Mouse (Mus musculus): ENCODE results near the gene Tnf.

Tnf gene

DNA sequence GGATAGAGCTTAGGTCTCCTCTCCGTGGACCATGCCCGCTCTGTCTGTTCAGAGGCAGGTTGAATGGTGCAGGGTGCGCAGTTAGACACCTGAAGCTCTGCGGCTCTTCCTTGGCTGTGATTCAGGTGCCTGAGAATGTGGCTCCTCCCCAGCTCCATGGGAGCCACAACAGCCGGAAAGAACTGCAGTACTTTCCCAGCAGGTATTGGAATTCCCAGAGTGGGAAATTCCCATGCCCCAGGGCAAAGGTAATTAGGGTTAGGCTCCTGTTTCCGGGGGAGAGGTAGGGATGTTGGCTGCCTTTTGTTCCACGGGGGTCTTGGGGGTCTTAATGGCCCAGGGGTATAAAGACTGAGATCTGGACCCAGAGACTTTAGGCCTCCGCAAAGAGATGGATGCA, 2.9 kb downstream of the Tnf start:
- DNase-seq (ENCODE audit: low read depth, low spot score) = no peak

DNA sequence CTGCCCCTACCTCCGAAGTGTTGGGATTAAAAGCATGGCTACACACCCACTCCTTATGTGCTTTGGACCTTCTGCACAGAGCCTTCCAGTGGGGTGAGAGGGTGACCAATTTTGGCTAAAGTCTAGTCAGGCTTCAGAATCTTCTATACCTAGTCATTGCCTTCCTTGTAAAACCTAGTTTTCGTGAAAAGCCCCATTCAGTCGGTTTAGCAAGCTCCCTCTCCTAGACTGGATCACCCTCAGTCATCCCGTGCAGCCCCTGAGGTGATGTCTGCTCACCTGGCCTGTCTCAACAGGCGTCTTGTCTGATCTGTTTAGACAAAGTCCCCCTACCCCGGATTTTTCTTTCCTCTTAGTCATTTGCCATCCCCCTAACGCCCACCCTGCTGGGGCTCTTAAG, 3.8 kb downstream of the Tnf start:
- no peak for DNase-seq (ENCODE audit: low read depth, low spot score)

DNA sequence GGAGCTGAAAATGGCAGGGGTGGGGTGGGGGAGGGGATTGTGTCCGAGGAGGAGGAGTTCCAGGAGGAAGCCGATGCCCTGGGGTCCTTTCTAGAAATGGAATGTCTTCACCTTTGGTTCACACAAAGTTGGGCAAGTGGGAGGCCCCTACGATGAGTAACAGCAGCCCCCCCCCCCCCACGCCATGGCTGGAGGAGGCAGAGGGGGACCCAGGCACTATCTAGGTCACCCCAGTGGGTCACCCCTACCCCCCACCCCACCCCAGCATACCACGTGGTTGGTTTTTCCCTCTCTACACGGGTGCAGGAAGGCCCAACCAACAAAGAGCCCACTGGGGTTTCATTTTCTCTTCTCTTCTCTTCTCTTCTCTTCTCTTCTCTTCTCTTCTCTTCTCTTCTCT, 4.7 kb downstream of the Tnf start:
- no peak for DNase-seq (ENCODE audit: low read depth, low spot score)

DNA sequence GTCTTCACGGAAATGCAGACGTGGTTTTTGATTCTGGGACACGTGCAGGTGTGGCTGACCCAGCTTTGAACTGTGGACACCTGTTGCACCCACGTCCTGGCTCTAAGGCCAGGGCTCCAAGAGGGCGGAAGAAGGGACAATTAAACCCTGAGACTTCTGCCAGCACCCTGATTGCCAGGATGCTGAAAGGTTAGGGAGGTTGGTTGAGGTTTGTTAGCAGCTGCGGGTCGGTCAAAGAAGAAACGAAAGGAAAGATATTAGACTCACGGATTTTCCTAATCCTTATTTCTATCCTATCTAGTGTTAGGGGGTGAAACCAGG, 5.5 kb downstream of the Tnf start:
- no peak for DNase-seq (ENCODE audit: low read depth, low spot score)

DNA sequence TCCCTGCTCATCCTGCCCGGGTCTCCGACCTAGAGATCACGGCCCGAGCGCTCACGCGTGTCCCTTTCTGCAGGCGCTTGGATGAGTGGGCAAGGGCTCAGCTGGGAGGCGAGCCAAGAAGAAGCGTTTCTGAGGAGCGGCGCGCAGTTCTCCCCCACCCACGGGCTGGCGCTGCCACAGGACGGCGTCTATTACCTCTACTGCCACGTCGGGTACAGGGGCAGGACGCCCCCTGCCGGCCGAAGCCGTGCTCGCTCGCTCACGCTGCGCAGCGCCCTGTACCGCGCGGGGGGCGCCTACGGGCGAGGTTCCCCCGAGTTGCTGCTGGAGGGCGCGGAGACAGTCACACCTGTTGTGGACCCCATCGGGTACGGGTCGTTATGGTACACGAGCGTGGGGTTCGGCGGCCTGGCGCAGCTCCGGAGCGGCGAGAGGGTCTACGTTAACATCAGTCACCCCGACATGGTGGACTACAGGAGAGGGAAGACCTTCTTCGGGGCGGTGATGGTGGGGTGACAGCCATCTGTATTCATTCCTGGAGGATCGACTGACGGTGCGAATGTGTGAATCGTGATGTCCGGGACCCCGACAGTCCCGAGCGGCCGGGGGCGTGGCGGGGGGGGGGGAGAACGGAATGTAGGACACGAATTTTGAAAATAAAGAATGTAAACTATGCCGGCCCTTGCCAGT, 6.0 kb downstream of the Tnf start:
- peak; percentile 51 for DNase-seq (ENCODE audit: low read depth, low spot score)

DNA sequence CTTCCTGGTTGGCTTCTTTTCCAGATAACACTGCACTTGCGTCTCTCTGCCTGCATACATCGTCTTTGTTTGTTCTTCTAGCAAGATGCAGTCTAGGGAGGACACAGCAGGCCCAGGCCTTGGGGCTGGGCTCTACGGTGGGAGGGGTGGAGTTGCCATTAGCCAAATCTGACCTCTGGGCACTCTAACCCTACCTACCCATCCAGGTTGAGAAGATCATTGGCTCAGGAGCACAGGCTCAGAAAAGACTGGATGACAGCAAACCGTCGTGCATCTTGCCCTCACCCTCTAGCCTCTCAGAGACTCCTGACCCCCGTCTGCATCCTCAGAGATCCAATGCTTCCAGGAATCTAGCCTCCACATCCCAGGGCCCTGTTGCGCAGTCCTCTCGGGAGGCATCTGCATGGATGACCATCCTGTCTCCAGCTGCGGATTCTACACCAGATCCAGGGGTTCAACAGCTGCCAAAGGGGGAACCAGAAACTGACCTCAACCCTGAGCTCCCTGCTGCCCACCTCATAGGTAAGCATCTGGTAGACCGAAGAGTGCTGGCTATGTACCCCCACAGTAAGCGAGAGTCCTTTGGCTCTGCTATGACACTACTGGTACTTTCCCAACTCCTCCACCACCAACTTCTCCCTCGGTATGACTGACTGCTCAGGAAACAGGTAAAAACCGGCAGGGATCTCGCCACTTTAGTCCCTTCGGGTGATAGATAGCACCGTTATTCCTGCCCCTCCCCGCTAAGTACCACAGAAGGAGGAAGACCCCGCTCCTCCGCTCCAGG, 6.8 kb downstream of the Tnf start:
- no peak for DNase-seq (ENCODE audit: low read depth, low spot score)

DNA sequence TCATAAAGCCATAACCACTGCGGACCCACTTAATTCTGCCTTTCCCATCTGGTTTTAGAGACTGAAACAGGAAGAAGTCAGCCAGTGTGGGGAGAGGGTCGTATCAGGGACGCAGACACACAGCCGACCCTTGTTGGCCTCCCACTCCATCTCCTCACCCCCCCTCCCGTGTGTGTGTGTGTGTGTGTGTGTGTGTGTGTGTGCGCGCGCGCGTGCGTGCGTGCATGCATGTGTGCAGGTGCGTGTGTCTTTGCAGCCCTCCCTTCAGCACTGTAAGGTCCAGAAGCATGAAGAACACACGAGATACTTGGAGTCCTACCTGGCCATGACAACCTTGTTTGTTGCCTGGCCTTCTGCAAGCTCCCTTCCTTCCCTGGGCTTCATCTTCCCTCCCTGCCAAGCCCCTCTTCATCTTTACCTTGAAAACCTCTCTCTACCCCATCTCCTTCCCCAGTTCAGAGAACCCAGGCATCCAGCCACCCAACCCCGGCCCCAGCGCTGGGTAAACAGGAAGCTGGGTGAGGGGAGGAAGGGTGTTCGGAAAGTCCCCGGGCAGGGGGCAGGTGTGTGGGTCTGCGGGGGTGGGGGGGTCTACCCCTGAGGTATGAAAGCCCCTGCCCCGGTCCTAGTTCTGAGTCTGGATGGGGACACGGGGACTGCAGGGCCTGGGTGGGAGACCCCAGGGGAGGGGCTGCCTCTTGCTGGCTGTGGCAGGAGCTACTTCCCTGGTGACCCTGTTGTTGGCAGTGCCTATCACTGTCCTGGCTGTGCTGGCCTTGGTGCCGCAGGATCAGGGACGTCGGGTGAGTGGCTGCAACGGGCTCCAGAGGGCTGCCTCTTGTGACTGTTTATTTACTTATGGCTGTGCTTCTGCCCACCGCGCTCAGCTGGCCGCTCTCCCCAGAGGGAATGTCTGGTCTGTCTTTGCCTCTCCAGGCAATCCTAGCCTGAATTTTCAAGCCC, 7.6 kb downstream of the Tnf start, which contains the start of gene Ltb:
TSS of gene Ltb (plus strand) at position 559 of the 963 bp plus-strand sequence.
- DNase-seq (ENCODE audit: low read depth, low spot score) = no peak

DNA sequence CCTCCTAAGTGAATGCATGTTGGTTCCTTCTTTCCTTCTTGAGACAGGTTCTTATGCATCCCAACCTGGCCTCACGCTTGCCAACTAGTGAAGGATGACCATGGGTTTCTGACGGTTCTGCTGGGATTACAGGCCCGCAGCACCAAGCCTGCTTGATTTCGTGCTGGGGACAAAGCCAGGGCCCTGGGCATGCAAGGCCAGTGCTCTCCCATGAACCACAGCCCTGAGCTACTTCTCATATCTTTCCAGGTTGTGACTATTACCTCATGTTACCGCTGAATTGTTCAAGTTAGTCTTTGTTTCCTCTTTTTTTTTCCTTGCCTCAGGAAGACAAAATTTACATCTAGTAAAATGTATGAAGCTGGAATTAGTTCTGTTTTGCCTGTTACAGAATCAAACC, 8.9 kb downstream of the Tnf start:
- no peak for DNase-seq (ENCODE audit: low read depth, low spot score)

DNA sequence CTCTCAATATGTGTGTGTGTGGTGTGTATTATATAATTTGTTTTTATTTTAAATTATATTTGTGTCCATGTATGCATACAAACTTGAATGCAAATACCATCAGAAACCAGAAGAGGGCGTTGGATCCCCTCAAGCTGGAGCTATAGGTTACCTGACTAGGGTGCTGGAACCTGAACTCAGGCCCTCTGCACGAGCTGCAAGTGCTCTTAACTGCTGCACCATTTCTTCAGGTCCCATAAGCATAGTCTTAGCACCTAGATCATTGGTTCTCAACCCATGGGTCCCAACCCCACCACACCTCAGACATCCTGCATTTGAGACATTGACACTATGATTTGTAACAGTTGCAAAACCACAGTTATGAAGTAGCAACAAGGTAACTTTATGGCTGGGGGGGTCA, 10.1 kb downstream of the Tnf start:
- no peak for DNase-seq (ENCODE audit: low read depth, low spot score)

DNA sequence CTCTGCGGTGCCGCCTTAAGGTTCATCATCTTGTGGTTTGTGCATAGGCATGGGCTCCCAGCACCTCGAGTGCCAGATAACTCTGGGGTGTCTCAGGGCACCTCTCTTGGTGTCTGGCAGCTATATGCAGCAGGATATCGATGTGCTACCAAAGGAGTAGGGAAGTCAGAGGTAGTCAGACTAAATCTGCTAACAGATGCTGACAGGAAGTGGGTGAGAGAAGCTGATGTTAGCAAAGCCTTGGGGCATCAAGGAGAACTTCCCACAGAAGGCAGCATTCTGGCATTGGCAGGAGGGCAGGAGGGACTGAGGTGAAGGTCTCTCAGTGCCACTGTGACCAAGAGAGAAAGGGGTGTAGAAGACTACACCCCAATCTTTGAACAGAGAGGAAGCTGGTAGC, 11.7 kb downstream of the Tnf start:
- DNase-seq (ENCODE audit: low read depth, low spot score) = no peak

DNA sequence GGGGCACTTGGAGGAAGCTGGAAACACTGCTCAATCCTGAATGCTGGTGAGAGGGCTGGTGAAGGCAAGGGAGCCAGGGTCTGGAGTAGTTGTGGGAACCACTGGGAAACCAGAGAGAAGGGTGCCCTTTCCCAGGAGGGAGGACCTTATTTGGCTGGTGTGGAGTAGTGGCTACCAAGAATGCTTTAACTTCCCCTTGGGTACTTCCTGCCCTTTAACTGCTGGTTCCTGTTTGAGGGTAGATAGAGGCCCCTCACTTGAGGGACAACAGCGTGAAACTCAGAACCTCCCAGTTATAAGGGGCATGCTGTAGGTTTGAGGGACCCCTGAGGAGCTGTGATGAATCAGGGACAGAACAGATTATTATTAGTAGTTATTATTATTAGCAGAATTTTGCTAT, 12.6 kb downstream of the Tnf start:
- no peak for DNase-seq (ENCODE audit: low read depth, low spot score)

DNA sequence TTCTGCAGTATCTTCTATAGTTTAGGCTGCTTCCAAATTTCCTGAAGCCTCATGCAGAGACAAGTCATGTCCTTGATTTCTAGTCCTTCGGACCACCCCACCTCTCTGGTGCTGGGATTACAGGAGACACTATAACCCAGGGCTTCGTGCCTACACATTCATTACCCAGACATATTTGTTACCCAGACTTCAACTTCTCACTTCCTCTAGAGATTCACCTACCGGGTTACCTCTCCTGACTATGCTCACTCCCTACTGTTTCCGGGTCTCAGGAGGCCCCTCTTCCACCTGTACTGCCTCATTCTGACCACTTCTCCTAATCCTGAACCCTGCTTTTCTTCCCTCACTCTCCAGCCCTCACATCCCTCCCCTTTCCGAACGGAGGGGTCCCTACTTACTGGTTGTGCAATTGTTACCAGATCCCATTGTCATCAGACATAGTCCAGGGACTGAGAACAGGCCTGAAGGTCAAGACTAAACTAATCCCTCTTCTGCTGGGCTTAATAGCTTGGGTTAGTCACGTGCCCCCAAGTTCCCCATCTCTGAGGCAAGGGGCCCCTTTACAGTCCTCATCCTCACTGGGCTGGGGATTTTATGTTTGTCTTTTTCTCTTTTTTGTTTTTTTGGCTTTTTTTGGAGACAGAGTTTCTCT, 13.7 kb downstream of the Tnf start, which contains the start of gene Lst1:
TSS of gene Lst1 (minus strand) at position 481 of the 652 bp plus-strand sequence.
- DNase-seq (ENCODE audit: low read depth, low spot score) = no peak

DNA sequence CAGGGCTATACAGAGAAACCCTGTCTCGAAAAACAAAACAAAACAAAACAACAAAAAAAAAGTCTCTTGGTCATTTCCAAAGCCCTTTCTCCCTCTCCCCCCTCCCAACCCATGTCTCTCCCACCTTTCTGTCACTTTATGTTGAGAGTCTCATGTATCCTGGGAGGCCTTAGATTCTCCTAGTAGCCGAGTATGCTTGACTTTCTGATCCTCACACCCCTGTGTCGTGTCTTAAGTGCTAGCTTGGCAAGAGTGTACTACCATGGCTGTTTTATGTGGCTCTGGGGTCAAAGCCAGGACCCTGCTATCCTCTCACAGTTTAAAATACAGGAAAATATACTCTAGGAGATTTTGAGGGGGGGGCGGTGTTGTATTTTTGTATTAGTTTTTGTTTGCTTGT, 14.5 kb downstream of the Tnf start:
- DNase-seq (ENCODE audit: low read depth, low spot score) = no peak

DNA sequence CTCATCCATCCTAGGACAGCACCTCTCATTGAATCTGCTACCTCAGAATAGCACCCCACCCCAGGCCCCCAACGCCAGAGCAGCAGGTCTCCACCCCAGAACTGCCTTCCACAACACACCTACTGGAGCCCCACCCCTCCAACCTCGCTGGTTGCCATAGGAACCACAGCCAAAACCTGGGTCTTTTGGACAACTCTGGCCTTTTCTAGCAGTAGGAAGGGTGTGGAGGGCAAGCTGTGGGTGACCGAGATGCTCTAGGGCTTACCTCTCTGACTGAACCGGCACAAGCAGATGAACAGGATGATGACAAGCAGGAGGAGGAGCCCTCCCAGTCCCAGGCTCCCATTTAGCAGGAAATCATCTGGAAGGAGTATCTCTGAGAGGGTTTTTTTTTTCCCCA, 15.1 kb downstream of the Tnf start:
- no peak for DNase-seq (ENCODE audit: low read depth, low spot score)

DNA sequence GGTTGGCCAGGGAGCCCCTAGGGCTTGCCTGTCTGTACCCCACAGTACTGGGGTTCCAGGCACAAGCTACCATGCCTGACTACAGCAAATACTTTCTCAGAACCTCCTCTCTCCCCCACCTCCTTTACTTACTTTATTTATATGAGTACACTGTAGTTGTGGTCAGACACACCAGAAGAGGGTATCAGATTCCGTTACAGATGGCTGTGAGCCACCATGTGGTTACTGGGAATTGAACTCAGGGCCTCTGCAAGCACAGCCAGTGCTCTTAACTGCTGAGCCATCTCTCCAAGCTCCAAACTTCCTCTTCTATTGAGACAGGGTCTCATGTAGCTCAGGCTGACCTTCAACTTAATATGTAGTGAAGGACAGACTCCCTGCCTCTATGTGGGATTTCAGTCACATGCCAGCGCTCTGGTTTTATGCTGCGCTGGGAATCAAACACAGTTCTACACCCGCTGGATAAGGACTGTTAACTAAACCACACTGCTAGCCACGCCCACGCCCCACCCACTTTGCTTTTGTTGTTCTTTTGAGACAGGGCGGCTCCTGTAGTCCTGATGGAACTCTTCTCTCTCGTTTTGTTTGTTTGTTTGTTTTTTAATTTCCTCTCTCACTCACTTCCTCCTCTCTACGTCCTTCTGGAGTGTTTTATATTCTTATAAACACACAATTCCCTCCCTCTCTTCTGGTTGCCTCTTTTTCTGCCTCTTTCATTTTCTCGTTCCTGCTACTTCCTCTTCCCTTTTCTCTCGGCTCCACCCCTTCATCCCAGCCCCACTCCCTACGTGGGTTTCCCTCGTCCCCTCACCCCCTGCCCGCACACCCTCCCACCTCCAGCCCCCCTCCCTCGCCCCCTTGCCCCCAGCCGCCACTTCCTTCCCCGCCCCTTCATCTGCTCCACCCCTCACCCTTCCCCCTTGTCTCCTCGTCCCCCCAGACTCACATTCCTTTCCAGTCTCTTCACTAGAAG, 15.9 kb downstream of the Tnf start:
- no peak for DNase-seq (ENCODE audit: low read depth, low spot score)

DNA sequence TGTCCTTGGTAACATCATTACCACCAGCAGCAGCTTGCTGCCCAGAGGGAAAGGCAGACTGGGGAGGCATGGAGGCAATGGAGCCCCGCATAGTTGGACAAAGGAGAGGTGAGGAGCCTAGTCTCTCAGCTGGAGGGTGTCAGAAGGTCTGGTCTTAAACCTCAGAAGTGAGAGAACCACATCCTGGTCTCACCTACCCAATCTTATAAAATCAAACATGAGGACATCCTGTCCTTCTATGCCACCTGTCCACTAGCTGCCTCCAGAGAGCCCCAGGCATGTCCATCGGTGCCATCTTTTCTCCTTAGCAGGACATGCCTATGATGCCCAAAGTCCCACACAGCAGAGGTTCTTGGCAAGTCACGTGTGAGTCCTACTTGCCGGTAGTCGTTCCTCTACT, 21.7 kb downstream of the Tnf start:
- no peak for DNase-seq (ENCODE audit: low read depth, low spot score)

DNA sequence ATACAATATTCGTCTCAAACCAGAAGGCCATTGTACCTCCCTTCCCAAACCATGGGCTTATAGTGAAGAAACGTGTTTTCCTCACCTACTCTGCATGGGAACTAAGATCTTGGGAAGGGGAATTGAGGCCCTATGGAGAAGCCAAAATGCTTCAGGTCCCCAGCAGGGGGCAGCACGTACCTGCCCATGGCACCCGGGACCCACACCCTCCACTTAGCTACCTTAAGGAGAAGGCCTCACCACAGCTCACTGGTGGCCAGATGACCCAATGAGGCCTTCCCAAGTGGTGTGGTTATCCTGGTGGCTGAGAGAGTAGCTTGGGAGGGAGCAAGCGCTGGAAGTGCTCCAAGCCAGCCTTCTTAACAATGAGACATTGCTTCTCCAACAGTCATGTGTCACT, 23.3 kb downstream of the Tnf start:
- DNase-seq (ENCODE audit: low read depth, low spot score) = peak; percentile 67

DNA sequence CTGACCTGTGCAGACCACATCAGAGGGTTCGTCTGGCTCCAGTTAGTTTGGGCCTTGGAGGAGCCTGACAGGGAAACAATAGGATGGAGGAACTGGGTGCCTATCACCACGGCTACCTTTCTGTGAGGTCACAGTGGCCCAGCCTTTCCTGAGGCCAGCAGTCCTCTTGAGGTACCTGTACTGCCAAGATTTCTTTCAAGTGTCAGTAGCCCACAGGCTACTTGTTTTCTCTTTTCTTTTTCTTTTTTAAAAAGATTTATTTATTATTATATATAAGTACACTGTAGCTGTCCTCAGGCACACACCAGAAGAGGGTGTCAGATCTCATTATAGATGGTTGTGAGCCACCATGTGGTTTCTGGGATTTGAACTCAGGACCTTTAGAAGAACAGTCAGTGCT, 25.8 kb downstream of the Tnf start, which contains the start of gene Aif1:
TSS of gene Aif1 (minus strand) at position 101 of the 400 bp plus-strand sequence.
- no peak for DNase-seq (ENCODE audit: low read depth, low spot score)

DNA sequence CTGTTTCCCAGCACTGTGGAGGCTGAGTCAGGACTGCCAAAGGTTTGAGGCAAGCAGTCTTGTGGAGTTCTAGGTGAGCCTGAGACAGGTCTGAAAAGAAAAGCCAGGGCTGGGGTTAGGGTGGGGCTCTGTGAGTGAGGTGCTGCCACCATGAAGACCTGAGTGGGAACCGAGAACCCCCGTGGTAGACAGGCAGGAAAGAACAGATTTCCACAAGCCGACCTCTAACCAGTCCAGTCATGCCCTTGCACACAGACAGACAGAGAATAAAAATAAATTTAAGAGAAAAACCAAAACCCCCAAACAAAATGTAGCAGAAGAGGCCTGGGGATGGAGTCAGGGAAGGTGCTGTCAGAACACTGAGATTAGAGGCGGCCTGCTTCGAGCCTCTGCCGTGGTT, 26.4 kb downstream of the Tnf start:
- DNase-seq (ENCODE audit: low read depth, low spot score) = no peak

DNA sequence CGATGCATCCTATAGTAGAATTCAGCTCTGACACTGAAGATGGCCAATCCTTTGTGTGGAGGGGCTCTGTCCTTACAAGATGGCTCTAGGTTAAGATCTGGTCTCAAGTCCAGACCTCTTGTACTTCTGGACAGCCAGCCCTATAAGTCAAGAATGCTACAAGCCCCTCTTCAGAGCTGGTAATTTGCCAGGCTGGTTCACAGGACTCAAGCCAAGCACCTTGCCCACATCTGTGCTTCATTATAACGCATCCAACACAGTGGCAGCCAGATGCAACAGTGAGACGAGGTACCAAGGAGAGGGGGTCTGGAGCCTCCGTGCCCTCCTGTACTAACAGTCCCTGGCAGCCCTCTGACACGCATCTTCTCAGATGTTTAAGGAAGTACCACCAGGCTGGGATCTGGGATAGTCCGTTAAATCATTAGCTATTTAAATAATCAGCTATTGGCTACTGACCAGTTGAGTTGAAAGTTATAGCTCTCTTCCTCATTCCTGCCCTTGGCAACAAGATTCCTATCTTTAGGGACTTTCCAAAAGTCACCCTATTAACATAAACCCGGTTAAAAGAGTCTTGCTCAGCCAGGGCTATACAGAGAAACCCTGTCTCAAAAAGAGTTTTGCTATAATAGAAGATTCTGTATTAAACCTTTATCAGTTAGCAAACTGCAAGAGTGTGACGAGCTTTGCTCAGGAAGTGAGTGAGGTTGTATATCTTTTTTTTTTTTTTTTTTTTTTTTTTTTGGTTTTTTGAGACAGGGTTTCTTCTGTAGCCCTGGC, 27.4 kb downstream of the Tnf start:
- DNase-seq (ENCODE audit: low read depth, low spot score) = no peak
